Comparison of ENCODE assay signal across 10 mouse cellular contexts in the genomic region with DNA sequence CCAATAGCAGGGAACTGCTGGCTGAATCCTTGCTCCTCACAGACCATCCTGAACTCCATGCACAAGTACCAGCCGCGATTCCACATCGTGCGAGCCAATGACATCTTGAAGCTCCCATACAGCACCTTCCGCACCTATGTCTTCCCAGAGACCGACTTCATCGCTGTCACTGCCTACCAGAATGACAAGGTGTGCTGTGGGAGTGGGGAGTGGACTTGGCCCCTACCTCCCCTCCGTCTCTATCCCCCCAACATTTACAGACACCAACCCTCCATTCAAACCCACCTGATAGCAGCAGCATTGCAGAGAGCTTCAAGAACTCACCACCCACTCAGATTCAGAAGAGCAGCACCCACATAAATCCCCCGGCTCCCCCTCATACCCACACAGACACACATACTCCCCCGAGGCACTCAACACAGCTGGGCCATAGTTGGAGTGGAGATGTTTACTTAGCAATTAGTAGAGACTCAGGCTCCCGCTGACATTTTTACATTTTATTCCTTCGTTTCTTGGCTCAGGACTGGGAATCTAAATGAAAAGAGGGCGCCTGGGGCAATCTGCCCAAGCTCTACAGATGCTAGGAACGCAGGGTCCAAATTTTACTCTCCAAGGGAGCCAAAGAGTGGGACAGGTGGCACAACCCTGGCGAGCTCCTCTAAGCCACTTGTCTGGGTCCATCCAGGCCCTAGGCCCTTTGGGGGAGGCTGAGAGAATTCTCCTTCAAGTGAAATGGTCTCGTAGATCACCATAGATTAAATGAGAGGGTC. TPM values are rescaled to one million over a fixed set of nuclear protein-coding genes. Genes with fewer than 3 reads are reported as not detected.
DNase-seq lines count a peak whose midpoint lies in the region; ATAC-seq lines count a peak whose summit lies in the region.
"Had no signal": no experiment of that assay in that cellular context is flagged by ENCODE, and none has a peak within 500 bp of the region (broad histone marks: within the 10 kb centered on the region; RNA-seq: fewer than 3 reads in every experiment).

No protein-coding gene starts in this region.

- no peak for ATAC-seq in heart, embryonic 12.5 days (ENCODE audit: insufficient number of reproducible peaks, low FRiP score)
- no peak for ATAC-seq in limb, embryonic 13.5 days (ENCODE audit: low FRiP score, low read depth)
- no peak for ATAC-seq in monocyte, adult 5-6 weeks (replicated peaks; ENCODE audit: insufficient number of reproducible peaks, low FRiP score, low TSS enrichment, poor library complexity, severe bottlenecking)

- intact Hi-C loops in heart, postnatal 10 days (cut with DNase I): no loop called here

- no peaks in the 10 kb centered on the region for H3K9me3 ChIP-seq in heart, embryonic 12.5 days (replicated peaks)
- no peaks in the 10 kb centered on the region for H3K9me3 ChIP-seq in hindbrain, embryonic 10.5 days
- no peaks in the 10 kb centered on the region for H3K9me3 ChIP-seq in limb, embryonic 13.5 days
- H3K9me3 ChIP-seq: liver, embryonic 15.5 days had no signal

- no peaks in the 10 kb centered on the region for H3K36me3 ChIP-seq in heart, embryonic 12.5 days
- H3K36me3 ChIP-seq in hindbrain, embryonic 10.5 days: peaks cover 13% of the 10 kb centered on the region; the same call in 1 of the 2 replicates
- peaks cover 3% of the 10 kb centered on the region; the same call in 1 of the 2 replicates for H3K36me3 ChIP-seq in limb, embryonic 13.5 days
- H3K36me3 ChIP-seq: liver, embryonic 15.5 days had no signal

- H3K4me2 ChIP-seq in heart, embryonic 12.5 days: peak overlapping the region; percentile 92
- peak overlapping the region; percentile 87 for H3K4me2 ChIP-seq in limb, embryonic 13.5 days (replicated peaks)

- DNase-seq in heart, postnatal 10 days: no peak
- peak; percentile 58 for DNase-seq in embryo, embryonic 10.5 days (ENCODE audit: low spot score)
- peak; percentile 38 for DNase-seq in hindbrain, embryonic 10.5 days (ENCODE audit: low spot score)
- no peak for DNase-seq in layer of hippocampus, postnatal 25 days (ENCODE audit: extremely low spot score in 1 of 2, low spot score in 1 of 2)
- no peak for DNase-seq in layer of hippocampus, postnatal 36 days
- DNase-seq: gastrocnemius, postnatal 25 days had no signal

- H3K27me3 ChIP-seq in heart, embryonic 12.5 days (replicated peaks): peaks cover 84% of the 10 kb centered on the region
- peaks cover 98% of the 10 kb centered on the region for H3K27me3 ChIP-seq in hindbrain, embryonic 10.5 days (ENCODE audit: insufficient read depth, poor library complexity, severe bottlenecking)
- peaks cover 83% of the 10 kb centered on the region for H3K27me3 ChIP-seq in limb, embryonic 13.5 days

- 29% methylated on average over 16 of the region's 16 CpGs for WGBS in heart, embryonic 12.5 days
- WGBS in hindbrain, embryonic 10.5 days: 3% methylated on average over 16 of the region's 16 CpGs
- 15% methylated on average over 16 of the region's 16 CpGs for WGBS in limb, embryonic 13.5 days

- H3K9ac ChIP-seq in heart, embryonic 12.5 days: peak overlapping the region; percentile 13; the same call in 1 of the 2 replicates
- H3K9ac ChIP-seq in limb, embryonic 13.5 days: peak overlapping the region; percentile 91
- H3K9ac ChIP-seq: liver, embryonic 15.5 days had no signal

- H3K4me1 ChIP-seq in heart, embryonic 12.5 days (replicated peaks): peaks cover 48% of the 10 kb centered on the region
- peaks cover 49% of the 10 kb centered on the region for H3K4me1 ChIP-seq in hindbrain, embryonic 10.5 days (replicated peaks)
- peaks cover 69% of the 10 kb centered on the region for H3K4me1 ChIP-seq in limb, embryonic 13.5 days

- peak overlapping the region; percentile 74 for H3K4me3 ChIP-seq in heart, embryonic 12.5 days
- peak overlapping the region; percentile 60 for H3K4me3 ChIP-seq in hindbrain, embryonic 10.5 days
- H3K4me3 ChIP-seq in limb, embryonic 13.5 days: peak overlapping the region; percentile 69
- H3K4me3 ChIP-seq: liver, embryonic 15.5 days had no signal

- no peak overlapping the region for H3K27ac ChIP-seq in heart, embryonic 12.5 days (ENCODE audit: poor library complexity, severe bottlenecking)
- H3K27ac ChIP-seq in hindbrain, embryonic 10.5 days: peak overlapping the region; percentile 86; the same call in 1 of the 2 replicates
- peak overlapping the region; percentile 48; the same call in 1 of the 2 replicates for H3K27ac ChIP-seq in limb, embryonic 13.5 days
- H3K27ac ChIP-seq: liver, embryonic 15.5 days had no signal

RNA-seq across cellular contexts. Expression of a gene that starts 3.6 kb away (rescaled TPM):
- 3.2 TPM in 2 replicates for polyA plus RNA-seq in heart, embryonic 12.5 days (2016; fragmentation: Nextera tagmentation; extraction: Ambion mirVana)
- total RNA-seq in heart, postnatal 10 days (2021): 10 to 100 TPM; 17.3 to 18.4 TPM
- polyA plus RNA-seq in hindbrain, embryonic 10.5 days (2016; fragmentation: Nextera tagmentation; extraction: Ambion mirVana): 1.5 and 3.1 TPM in 2 replicates
- polyA plus RNA-seq in limb, embryonic 13.5 days (2015; fragmentation: Nextera tagmentation; extraction: Ambion mirVana): 5.0 and 5.1 TPM in 2 replicates
- 1 to 10 TPM; 1.7 to 3.0 TPM for total RNA-seq in layer of hippocampus, postnatal 25 days (2021)
- total RNA-seq in monocyte, adult 5-6 weeks (2017): 0.19 to 0.95 TPM (median 0.21 TPM) in 3 replicates
- total RNA-seq in layer of hippocampus, postnatal 36 days (2021): 1 to 10 TPM; 1.2 to 1.4 TPM

RNA-seq across cellular contexts. Expression of a gene that starts 14.2 kb away (rescaled TPM):
- polyA plus RNA-seq in heart, embryonic 12.5 days (2016; fragmentation: Nextera tagmentation; extraction: Ambion mirVana): not detected in 2 replicates
- not detected for total RNA-seq in heart, postnatal 10 days (2021)
- polyA plus RNA-seq in hindbrain, embryonic 10.5 days (2016; fragmentation: Nextera tagmentation; extraction: Ambion mirVana): not detected in 2 replicates
- polyA plus RNA-seq in limb, embryonic 13.5 days (2015; fragmentation: Nextera tagmentation; extraction: Ambion mirVana): 0.28 TPM in 1 of 2 replicates, not detected in the other
- total RNA-seq in layer of hippocampus, postnatal 25 days (2021): not detected
- total RNA-seq in monocyte, adult 5-6 weeks (2017): not detected in 3 replicates
- total RNA-seq in layer of hippocampus, postnatal 36 days (2021): not detected
- total RNA-seq: gastrocnemius, postnatal 25 days had no signal
- polyA plus RNA-seq: liver, embryonic 15.5 days had no signal

RNA-seq across cellular contexts. Expression of a gene that starts 50.3 kb away (rescaled TPM):
- polyA plus RNA-seq in heart, embryonic 12.5 days (2016; fragmentation: Nextera tagmentation; extraction: Ambion mirVana): 0.49 and 0.94 TPM in 2 replicates
- total RNA-seq in heart, postnatal 10 days (2021): under 1 TPM in 1 of 2 experiments, not detected in 1; 0.32 TPM
- polyA plus RNA-seq in hindbrain, embryonic 10.5 days (2016; fragmentation: Nextera tagmentation; extraction: Ambion mirVana): 0.09 and 0.22 TPM in 2 replicates
- 25.1 and 29.3 TPM in 2 replicates for polyA plus RNA-seq in limb, embryonic 13.5 days (2015; fragmentation: Nextera tagmentation; extraction: Ambion mirVana)
- total RNA-seq in layer of hippocampus, postnatal 25 days (2021): under 1 TPM; 0.32 to 0.35 TPM
- total RNA-seq in monocyte, adult 5-6 weeks (2017): not detected in 3 replicates
- total RNA-seq in layer of hippocampus, postnatal 36 days (2021): under 1 TPM; 0.20 to 0.22 TPM
- polyA plus RNA-seq: liver, embryonic 15.5 days had no signal

Comparison
In these comparisons a context has a peak if more than half of its experiments do, and no peak if none do; other contexts are left out.
1. DNase-seq: peak in embryo, embryonic 10.5 days (single experiment) and hindbrain, embryonic 10.5 days (single experiment); none in heart, postnatal 10 days (0 of 2), layer of hippocampus, postnatal 25 days (0 of 2) and layer of hippocampus, postnatal 36 days (0 of 2).
2. Peak in every context shown above with its lines, with median percentiles within 50 percentile points of each other: H3K4me3 ChIP-seq.